Mouse (Mus musculus) cerebellum, adult 2 months (tissue): Measurements from ENCODE around the gene Iqsec2. TPM values are rescaled to one million over a fixed set of nuclear protein-coding genes. Genes with fewer than 3 reads are reported as not detected.

ENCODE experiments used
- DNase-seq, 2 experiments: peaks; one replicate each; pipeline ENCODE4 v3.0.0; 2021
- H3K27ac ChIP-seq: fragments of 200-500 bp; 2 replicates; pipeline ENCODE4 v1.5.1; 2012; ENCODE audit warnings: low read length, control low read depth, inconsistent platforms; ENCODE audit not compliant: insufficient read depth
- H3K27me3 ChIP-seq: fragments of 200-500 bp; 2 replicates; pipeline ENCODE4 v1.6.1; 2012; ENCODE audit warnings: inconsistent platforms, mild to moderate bottlenecking, low read length, moderate library complexity; ENCODE audit not compliant: control insufficient read depth, insufficient read depth
- H3K4me1 ChIP-seq: fragments of 200-500 bp; 2 replicates; pipeline ENCODE4 v1.6.1; 2011; ENCODE audit warnings: low read length; ENCODE audit not compliant: control insufficient read depth, insufficient read depth
- H3K4me3 ChIP-seq: fragments of 200-500 bp; replicated peaks from 2 replicates; pipeline ENCODE3; 2011; ENCODE audit warnings: mild to moderate bottlenecking, low read depth, low read length, control low read depth; ENCODE audit not compliant: insufficient read depth
- CTCF ChIP-seq: fragments of 200-500 bp; IDR thresholded peaks from 2 replicates; pipeline ENCODE4 v1.5.1; 2011; ENCODE audit warnings: low read depth, mild to moderate bottlenecking, control low read depth, low read length, moderate library complexity, borderline replicate concordance; ENCODE audit not compliant: insufficient read depth
- POLR2A ChIP-seq: fragments of 200-500 bp; IDR thresholded peaks from 2 replicates; pipeline ENCODE4 v1.6.1; 2011; ENCODE audit warnings: low read length, control low read depth, borderline replicate concordance; ENCODE audit not compliant: insufficient read depth
- WGBS: fragments of 180-500 bp; shearing (Covaris S2); methylation state at CpG from one replicate; pipeline ENCODE4 v1.1.7; 2018; 5-methylcytosine and 5-hydroxymethylcytosine counted together
- polyA plus RNA-seq: library from polyadenylated mRNA; depleted of rRNA; stranded (reverse); fragments of >200 nt; gene quantifications from 2 replicates; pipeline ENCODE4 v1.2.3, GENCODE M21; 2012; rRNA removed

The Iqsec2 gene
- 79.8 and 84.7 TPM in 2 replicates for polyA plus RNA-seq

- DNase-seq, result peak; percentile 59 to 61
- 14% methylated on average over 19 of the region's 78 CpGs for WGBS
Measured at GRCm38 (mm10) chrX:152143941-152144741, at the start of gene Iqsec2. Gene Iqsec2, plus strand, starts transcription at chrX:152144268.

GRCm38 (mm10) chrX:152097572-152097971, 46.5 kb upstream of the Iqsec2 start:
- Histone ChIP-seq H3K4me1 (no peaks in the 10 kb centered on the region), H3K27me3 (no peaks in the 10 kb centered on the region), H3K27ac (no peak overlapping the region), H3K4me3 (no peak overlapping the region)
- no peak for TF ChIP-seq POLR2A
- TF ChIP-seq CTCF, result no peak
- WGBS, result 69% methylated on average over 1 of the region's 1 CpGs
- no peak for DNase-seq

More at GRCm38 (mm10) chrX:152143941-152144741, at the start of gene Iqsec2:
- Histone ChIP-seq H3K4me3 (peak within 1 kb of the TSS; percentile 88), H3K27me3 (no peaks in the 10 kb centered on the region), H3K27ac (peak within 1 kb of the TSS; percentile 86), H3K4me1 (no peaks in the 10 kb centered on the region; the same call in 1 of the 2 replicates)
- TF ChIP-seq POLR2A (no peak), CTCF (no peak)

- Histone ChIP-seq H3K4me1 (no peaks in the 10 kb centered on the region), H3K4me3 (no peak overlapping the region), H3K27ac (no peak overlapping the region), H3K27me3 (no peaks in the 10 kb centered on the region)
- no peak for DNase-seq
- TF ChIP-seq CTCF, result no peak
- no peak for TF ChIP-seq POLR2A
- 82% methylated on average over 1 of the region's 1 CpGs for WGBS
Measured at GRCm38 (mm10) chrX:152121687-152122086, 22.4 kb upstream of the Iqsec2 start.

GRCm38 (mm10) chrX:152130777-152131176, 13.3 kb upstream of the Iqsec2 start:
- H3K27ac ChIP-seq, result no peak overlapping the region
- H3K4me1 ChIP-seq, result no peaks in the 10 kb centered on the region
- 39% methylated on average over 3 of the region's 3 CpGs for WGBS
- no peak for TF ChIP-seq POLR2A
- TF ChIP-seq CTCF, result no peak
- H3K4me3 ChIP-seq, result no peak overlapping the region
- peak; percentile 26 to 29 for DNase-seq
- H3K27me3 ChIP-seq, result no peaks in the 10 kb centered on the region

- Histone ChIP-seq H3K4me1 (no peaks in the 10 kb centered on the region), H3K4me3 (no peak overlapping the region), H3K27me3 (no peaks in the 10 kb centered on the region), H3K27ac (no peak overlapping the region)
- whole genome bisulfite sequencing, result 81% methylated on average over 2 of the region's 2 CpGs
- DNase-seq, result peak in 1 of 2 experiments; percentile 28
- no peak for TF ChIP-seq POLR2A
Measured at GRCm38 (mm10) chrX:152132029-152132428, 12.0 kb upstream of the Iqsec2 start.

- Histone ChIP-seq H3K4me3 (no peak overlapping the region), H3K4me1 (no peaks in the 10 kb centered on the region), H3K27ac (no peak overlapping the region), H3K27me3 (no peaks in the 10 kb centered on the region)
- WGBS, result 38% methylated on average over 2 of the region's 2 CpGs
- TF ChIP-seq POLR2A, result no peak
- no peak for TF ChIP-seq CTCF
- no peak for DNase-seq
Measured at GRCm38 (mm10) chrX:152135195-152135594, 8.9 kb upstream of the Iqsec2 start.

GRCm38 (mm10) chrX:152144742-152145214, 710 bp downstream of the Iqsec2 start:
- peak overlapping the region; percentile 86 for H3K27ac ChIP-seq

GRCm38 (mm10) chrX:152146150-152146549, 2.1 kb downstream of the Iqsec2 start:
- 0% methylated on average over 1 of the region's 1 CpGs for WGBS
- H3K4me1 ChIP-seq, result no peaks in the 10 kb centered on the region; the same call in 1 of the 2 replicates
- H3K4me3 ChIP-seq, result peak overlapping the region; percentile 88
- DNase-seq, result peak; percentile 58 to 65
- no peaks in the 10 kb centered on the region for H3K27me3 ChIP-seq
- peak overlapping the region; percentile 94 for H3K27ac ChIP-seq
- TF ChIP-seq POLR2A (peak; percentile 23; the same call in 1 of the 2 replicates), CTCF (no peak)

More at GRCm38 (mm10) chrX:152144742-152145214, 710 bp downstream of the Iqsec2 start:
- TF ChIP-seq CTCF (no peak), POLR2A (no peak)
- peak overlapping the region; percentile 88 for H3K4me3 ChIP-seq
- WGBS, result 11% methylated on average over 42 of the region's 42 CpGs
- H3K4me1 ChIP-seq, result no peaks in the 10 kb centered on the region; the same call in 1 of the 2 replicates
- peak; percentile 46 to 53 for DNase-seq
- H3K27me3 ChIP-seq, result no peaks in the 10 kb centered on the region
